Mouse (Mus musculus): ENCODE measurements around the gene Xpnpep2. TPM values are rescaled to one million over a fixed set of nuclear protein-coding genes. Genes with fewer than 3 reads are reported as not detected.

Gene Xpnpep2
- total RNA-seq (2014; fragmentation: Nextera tagmentation) = 3.6 TPM in 1 of 2 replicates, not detected in the other
- 0.47 TPM in 1 of 2 replicates, not detected in the other for total RNA-seq (2017)

- ATAC-seq (replicated peaks; ENCODE audit: low FRiP score, low TSS enrichment, poor library complexity, severe bottlenecking) = no peak
Observed at GRCm38 (mm10) chrX:48108394-48109315, at the start of gene Xpnpep2. Gene Xpnpep2 (plus strand): TSS chrX:48108725.

GRCm38 (mm10) chrX:48062481-48062880 lies 46.0 kb upstream of the Xpnpep2 start:
- ATAC-seq (replicated peaks; ENCODE audit: low FRiP score, low TSS enrichment, poor library complexity, severe bottlenecking) = no peak

DNA sequence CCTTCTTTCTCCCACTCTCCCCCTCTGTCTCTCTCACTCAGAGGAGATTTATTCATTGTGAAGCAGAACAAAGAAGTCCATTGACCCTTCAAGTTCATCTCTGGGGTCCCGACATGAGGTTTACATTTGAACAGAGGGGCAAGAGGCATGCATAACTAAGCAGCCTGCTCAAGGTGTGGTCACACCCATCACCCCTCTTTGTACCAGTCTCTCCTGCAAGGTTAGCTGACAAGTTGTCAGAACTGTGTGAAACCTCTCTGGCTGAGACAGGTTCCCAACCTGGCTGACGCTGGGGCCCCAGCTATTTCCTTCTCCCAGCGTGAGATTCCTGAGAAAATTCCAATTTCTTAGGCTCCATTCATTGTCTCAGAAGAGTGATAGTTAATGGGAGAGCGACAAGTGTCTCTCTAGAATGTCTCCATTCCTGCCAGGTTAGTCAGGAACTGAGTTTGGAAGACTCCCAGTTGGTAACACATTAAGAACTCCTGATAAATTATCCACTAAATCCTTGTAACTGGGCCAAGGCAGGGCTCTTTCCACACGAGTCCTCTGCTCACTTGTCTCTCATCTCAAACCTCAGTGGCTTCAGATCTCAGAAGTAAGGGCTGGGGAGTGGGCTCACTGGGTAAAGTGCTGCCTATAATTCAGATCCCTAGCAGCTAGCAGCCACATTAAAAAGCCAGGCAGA lies 44.2 kb upstream of the Xpnpep2 start:
- no peak for ATAC-seq (replicated peaks; ENCODE audit: low FRiP score, low TSS enrichment, poor library complexity, severe bottlenecking)

- no peak for ATAC-seq (replicated peaks; ENCODE audit: low FRiP score, low TSS enrichment, poor library complexity, severe bottlenecking)
Observed at GRCm38 (mm10) chrX:48066891-48067290, 41.6 kb upstream of the Xpnpep2 start.

- ATAC-seq (replicated peaks; ENCODE audit: low FRiP score, low TSS enrichment, poor library complexity, severe bottlenecking) = no peak
Observed at GRCm38 (mm10) chrX:48071961-48072360, 36.6 kb upstream of the Xpnpep2 start.

DNA sequence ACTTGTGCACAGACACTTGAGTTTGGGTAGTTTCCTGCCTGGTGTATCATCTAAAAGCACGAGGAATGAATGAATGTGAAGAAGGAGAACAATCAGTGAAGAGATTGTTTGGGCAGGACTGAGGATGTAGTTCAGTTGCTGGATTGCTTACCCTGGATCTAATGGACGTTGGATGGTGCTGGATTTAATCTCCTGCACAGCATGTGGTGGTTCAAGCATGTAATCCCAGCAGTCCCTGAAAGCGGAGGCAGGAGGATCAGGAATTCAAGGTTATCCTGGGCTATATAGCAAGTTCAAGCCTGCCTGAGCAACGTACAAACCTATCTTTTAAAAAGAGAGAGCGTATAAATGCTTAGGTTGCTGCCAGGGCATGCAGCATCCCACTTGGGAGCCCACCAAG lies 36.1 kb upstream of the Xpnpep2 start:
- no peak for ATAC-seq (replicated peaks; ENCODE audit: low FRiP score, low TSS enrichment, poor library complexity, severe bottlenecking)

DNA sequence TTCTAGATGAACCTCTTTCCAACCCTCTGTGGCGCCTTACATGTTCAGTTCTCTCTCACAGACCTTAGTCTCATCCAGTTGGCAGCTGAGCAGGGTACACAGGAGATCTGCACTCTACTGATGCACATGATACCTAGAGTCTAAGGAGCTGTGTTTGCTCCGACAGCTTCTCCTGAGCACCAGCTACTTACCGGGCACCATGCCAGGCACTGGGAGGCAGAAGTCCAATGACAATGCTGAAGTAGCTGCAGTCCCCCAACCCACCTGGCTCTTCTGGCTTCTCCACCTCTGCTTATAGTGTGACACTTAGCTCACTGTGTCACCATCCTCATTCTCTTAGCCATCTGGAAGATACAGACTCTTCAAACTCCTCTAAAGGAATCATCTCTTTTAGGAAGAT lies 33.8 kb upstream of the Xpnpep2 start:
- ATAC-seq (replicated peaks; ENCODE audit: low FRiP score, low TSS enrichment, poor library complexity, severe bottlenecking) = no peak

DNA sequence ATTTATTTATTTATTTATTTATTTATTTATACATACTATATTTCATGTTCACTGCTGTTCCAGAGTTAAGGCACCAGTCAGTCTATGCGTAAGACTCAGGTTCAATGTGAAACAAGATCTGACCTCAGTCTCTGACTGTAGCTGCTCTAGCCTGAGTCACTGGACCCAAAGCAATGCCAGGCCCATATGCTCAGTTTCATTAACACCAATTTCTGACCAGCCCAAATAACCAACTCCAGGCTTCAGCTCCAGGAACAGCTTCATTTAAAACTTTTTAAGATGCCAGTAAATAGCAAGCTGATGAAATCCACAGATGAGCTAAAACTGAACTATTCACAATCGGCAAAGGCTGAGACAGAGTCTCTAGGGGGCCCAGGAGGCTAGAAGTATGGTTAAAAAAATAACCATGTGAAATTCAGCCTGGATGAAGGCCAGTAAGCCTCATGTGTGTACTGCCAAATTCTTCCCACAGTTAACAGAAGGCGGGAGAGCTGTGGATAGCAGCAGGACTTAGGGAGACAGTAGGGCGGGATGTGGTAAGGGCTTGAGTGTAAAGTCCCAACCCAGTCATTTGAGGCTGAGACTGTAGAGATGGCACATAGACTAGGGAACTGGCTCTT lies 31.6 kb upstream of the Xpnpep2 start:
- no peak for ATAC-seq (replicated peaks; ENCODE audit: low FRiP score, low TSS enrichment, poor library complexity, severe bottlenecking)

GRCm38 (mm10) chrX:48082364-48082763 lies 26.2 kb upstream of the Xpnpep2 start:
- no peak for ATAC-seq (replicated peaks; ENCODE audit: low FRiP score, low TSS enrichment, poor library complexity, severe bottlenecking)

DNA sequence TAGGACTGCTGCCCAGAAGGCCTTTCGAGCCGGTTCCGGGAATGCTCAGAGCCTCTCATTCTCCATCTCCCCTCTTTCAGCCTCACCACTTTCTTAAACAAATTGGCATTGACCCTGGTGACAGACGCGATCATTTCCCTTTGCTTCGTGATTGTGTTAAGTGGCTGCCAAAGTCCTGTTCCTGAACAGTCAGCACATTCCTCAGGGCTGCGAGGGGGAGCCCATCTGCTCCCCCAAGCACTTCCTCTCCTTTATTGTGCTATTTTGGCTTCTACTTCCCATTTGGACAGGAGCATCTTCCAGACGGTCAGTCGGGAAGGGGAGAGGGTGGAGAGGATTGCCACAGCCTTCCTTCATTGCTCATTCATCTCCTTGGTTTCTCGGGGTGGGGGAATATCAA lies 16.4 kb upstream of the Xpnpep2 start:
- ATAC-seq (replicated peaks; ENCODE audit: low FRiP score, low TSS enrichment, poor library complexity, severe bottlenecking) = no peak

DNA sequence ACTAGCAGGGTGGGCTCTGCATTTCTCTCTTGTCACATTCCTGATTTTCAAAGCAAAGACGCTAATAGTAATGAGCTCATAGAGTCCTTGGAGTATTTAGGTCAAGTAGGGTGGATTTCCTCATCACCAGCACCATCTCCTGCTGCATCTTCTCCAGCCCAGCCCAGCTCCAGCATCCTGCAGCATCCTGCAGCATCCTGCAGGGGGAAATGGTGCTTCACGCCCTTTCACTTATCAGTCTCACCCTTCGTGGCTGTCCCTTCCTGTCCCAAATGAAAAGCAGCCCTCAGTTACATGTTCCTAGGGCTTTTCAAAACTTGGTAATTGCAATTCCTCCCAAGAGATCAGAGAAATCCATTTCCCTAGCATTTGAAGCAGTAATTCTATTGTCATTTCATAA lies 15.0 kb upstream of the Xpnpep2 start:
- ATAC-seq (replicated peaks; ENCODE audit: low FRiP score, low TSS enrichment, poor library complexity, severe bottlenecking) = peak; percentile 67; the same call in 1 of the 2 replicates

DNA sequence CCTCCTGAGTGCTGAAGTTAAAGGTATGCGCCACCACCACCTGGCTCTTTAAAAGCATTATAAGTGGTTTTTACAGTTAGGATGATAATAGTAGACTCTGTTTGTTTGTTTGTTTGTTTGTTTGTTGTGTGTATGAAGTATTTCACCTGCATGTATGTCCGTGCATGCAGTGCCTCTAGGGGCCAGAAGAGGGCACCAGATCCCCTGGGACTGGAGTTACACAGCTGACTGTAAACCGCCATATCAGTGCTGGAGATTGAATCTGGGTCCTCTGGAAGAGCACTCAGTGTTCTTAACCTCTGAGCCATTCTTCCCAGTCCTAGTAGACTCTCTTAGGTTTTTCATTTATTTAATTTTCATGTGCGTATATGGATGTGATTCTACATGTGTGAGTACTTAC lies 13.9 kb upstream of the Xpnpep2 start:
- no peak for ATAC-seq (replicated peaks; ENCODE audit: low FRiP score, low TSS enrichment, poor library complexity, severe bottlenecking)

- ATAC-seq (replicated peaks; ENCODE audit: low FRiP score, low TSS enrichment, poor library complexity, severe bottlenecking) = no peak
Observed at GRCm38 (mm10) chrX:48096580-48096979, 11.9 kb upstream of the Xpnpep2 start.

- no peak for ATAC-seq (replicated peaks; ENCODE audit: low FRiP score, low TSS enrichment, poor library complexity, severe bottlenecking)
Observed at GRCm38 (mm10) chrX:48098470-48099129, 9.9 kb upstream of the Xpnpep2 start.

DNA sequence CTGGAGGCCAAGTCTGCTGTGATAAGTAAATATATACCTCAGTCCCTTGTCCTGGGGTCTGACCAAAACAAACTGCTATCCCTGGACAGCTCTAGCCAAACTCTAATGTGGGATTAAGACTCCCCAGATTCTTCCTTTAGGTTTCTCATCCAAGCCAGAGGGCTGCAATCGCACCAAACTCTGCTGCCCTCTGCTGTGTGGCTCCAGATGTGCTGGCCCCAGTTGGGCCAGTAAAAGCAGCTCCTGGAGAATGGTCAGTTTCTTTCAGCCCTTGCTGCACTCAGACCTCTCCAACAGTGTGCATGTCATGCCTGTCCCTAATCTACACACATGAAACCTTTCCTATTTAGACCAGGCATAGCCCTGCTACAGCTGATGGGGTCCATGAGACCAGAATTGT lies 8.7 kb upstream of the Xpnpep2 start:
- ATAC-seq (replicated peaks; ENCODE audit: low FRiP score, low TSS enrichment, poor library complexity, severe bottlenecking) = 0 out of 2 replicates have a peak, but pooled peaks have one; percentile 30

DNA sequence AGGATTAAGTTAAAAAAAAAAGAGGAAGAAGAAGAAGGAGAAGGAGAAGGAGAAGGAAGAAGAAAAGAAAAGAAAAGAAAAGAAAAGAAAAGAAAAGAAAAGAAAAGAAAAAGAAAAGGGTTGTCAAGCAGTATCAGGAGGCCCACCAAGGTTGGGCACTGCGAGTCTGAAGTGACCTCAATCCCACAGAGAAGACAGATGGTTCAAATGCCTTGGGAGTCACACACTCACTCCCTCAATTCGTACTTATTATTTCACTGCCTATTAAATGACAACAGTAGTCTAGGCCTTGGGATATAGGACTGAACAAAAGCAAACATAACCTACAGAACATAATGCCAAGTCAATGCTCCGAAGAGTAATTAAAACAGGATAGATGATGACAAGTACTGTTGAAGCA lies 5.3 kb upstream of the Xpnpep2 start:
- no peak for ATAC-seq (replicated peaks; ENCODE audit: low FRiP score, low TSS enrichment, poor library complexity, severe bottlenecking)

DNA sequence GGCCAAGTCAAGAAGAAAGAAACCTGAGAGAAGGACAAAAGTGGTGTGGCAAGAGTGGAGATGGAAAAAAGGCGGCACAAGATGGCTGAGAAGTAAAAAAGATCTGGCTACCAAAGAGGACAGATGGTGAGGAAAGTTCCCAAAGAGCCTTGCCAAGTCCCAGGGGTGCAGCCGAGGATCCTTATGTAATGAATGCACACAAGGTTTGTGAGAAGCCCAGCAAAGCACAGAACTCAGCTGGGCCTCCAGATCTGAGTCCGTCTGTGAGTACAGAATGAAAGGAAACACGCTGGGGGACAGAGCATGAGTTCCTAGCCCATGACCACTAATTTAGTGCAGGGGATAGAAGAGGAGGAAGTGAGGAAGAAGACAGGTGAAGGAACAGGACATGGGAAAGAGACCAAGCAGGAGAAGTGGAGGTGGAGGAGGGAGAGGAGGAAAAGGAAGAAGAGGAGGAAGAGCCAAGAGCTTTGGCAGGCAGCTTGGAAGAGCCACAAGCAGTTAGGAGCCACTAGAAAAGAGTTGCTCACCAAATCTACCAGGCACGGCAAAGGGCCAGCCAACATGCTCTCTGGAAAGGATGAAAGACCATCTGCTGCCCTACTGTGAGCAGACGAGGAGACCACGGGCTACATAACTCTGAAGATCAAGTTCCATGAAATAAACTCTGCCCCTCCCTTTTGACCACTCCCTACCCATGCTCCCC lies 3.6 kb upstream of the Xpnpep2 start:
- ATAC-seq (replicated peaks; ENCODE audit: low FRiP score, low TSS enrichment, poor library complexity, severe bottlenecking) = no peak

GRCm38 (mm10) chrX:48106226-48106625 lies 2.3 kb upstream of the Xpnpep2 start:
- ATAC-seq (replicated peaks; ENCODE audit: low FRiP score, low TSS enrichment, poor library complexity, severe bottlenecking) = no peak

DNA sequence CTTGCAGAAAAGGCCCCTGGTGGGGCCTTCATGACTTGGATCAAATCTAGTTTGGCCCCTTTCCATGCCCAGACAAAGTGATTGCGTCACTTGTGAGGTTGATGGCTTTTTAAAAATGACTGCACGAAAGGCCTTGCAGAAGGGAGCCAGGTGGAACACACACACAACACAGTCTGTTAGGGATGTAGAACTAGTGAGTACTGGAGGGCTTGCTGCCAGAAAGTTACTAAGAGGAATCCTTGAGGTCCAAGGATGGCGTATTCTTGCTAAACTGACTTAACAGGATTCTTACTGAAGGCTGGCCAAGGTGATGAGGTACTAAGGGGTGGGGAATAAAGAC lies 761 bp downstream of the Xpnpep2 start:
- no peak for ATAC-seq (replicated peaks; ENCODE audit: low FRiP score, low TSS enrichment, poor library complexity, severe bottlenecking)
